Mouse (Mus musculus): Measurements from ENCODE around the gene Rcc1l.

DNA sequence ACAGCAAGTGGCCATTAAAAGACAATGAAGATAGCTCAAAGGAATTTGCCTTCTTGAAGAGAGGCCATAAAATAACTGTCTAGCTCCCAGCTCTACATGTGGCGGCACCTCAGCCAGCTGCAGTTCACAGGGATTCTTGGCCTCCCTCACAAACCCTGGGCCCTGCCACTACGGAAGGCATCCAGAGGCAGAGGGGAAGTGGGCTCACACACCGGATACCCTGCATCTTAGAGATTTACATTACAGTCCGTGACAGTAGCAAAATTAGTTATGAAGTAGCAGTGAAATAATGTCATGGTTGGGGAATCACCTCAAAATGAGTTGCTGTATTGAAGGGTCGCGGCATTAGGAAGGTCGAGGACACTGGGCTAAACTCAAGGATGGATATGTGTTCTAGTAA lies 12.0 kb upstream of the Rcc1l start:
- TF ChIP-seq POLR2A (IDR thresholded peaks at IDR 0.05; ENCODE audit: insufficient read depth, low read length), result no peak
- TF ChIP-seq CTCF (IDR thresholded peaks at IDR 0.05; ENCODE audit: low read depth, low read length), result no peak

Measured in ES-Bruce4 (cell line).